Mouse (Mus musculus) kidney, postnatal 14 days (tissue): ENCODE data around the gene Rxfp1.
A peak's percentile ranks its signal among the peaks of the same experiment; 100 is the strongest.

Experiments
- DNase-seq: peaks from one replicate; pipeline ENCODE4 v3.0.0; 2022; ENCODE audit warnings: mixed read lengths

Rxfp1 gene

GRCm38 (mm10) chr3:79670556-79670955, 67.1 kb downstream of the Rxfp1 start:
- peak; percentile 27 for DNase-seq

GRCm38 (mm10) chr3:79664787-79665408, 72.8 kb downstream of the Rxfp1 start:
- peak; percentile 64 for DNase-seq

GRCm38 (mm10) chr3:79656682-79657081, 81.0 kb downstream of the Rxfp1 start:
- peak; percentile 2 for DNase-seq

GRCm38 (mm10) chr3:79652129-79652528, 85.6 kb downstream of the Rxfp1 start:
- DNase-seq, result no peak

- peak; percentile 78 for DNase-seq
These were observed 108.3 kb downstream of the Rxfp1 start, which contains the start of gene Etfdh for GRCm38 (mm10) chr3:79629416-79629730. Gene Etfdh (minus strand): TSS chr3:79629500.

GRCm38 (mm10) chr3:79628561-79629415, 108.9 kb downstream of the Rxfp1 start, which contains the start of gene 4930579G24Rik:
Gene 4930579G24Rik (plus strand): TSS chr3:79629079.
- DNase-seq, result peak; percentile 98

- no peak for DNase-seq
These were observed 109.5 kb downstream of the Rxfp1 start for GRCm38 (mm10) chr3:79628182-79628560.

- DNase-seq, result no peak
These were observed 110.0 kb downstream of the Rxfp1 start for GRCm38 (mm10) chr3:79627484-79628181.

GRCm38 (mm10) chr3:79609886-79610285, 127.8 kb downstream of the Rxfp1 start:
- DNase-seq, result no peak

GRCm38 (mm10) chr3:79595468-79595867, 142.2 kb downstream of the Rxfp1 start:
- DNase-seq, result no peak

GRCm38 (mm10) chr3:79591793-79592471, 145.7 kb downstream of the Rxfp1 start:
- no peak for DNase-seq
